Mouse (Mus musculus) regulatory T cell (primary cell): ENCODE results near the gene Spink4.

Experiments
- in situ Hi-C: fragments of 300-600 bp; cut with MboI, MseI; formaldehyde crosslinking; loops from one replicate; pipeline ENCODE4 v1.15.1; 2025; ENCODE audit warnings: high pct_unique_total_duplicates

Spink4 gene

GRCm38 (mm10) chr4:40919785-40920184 is at the start of gene Spink4:
Gene Spink4, plus strand, starts transcription at chr4:40920052.
- in situ Hi-C loops: no loop called here

- in situ Hi-C loops: no loop called here
These were observed 49.6 kb upstream of the Spink4 start for GRCm38 (mm10) chr4:40870206-40870605.

DNA sequence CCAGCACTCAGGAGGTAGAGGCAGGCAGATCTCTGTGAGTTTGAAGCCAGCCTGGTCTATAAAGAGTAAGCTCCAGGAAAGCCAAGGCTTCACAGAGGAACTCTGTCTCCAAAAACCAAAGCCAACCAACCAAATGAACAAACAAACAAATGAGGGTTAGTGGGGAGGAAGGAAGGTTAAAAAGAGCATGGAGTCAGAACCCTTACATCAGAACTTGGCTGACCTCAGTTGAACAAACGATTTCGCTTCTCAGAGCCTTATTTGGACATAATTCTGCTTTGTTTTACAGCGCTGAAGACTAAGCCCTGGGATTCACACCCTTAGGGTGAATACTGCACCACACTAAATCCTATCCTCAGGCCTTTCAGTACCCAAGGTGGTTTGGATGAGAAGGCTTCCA is 47.7 kb upstream of the Spink4 start:
- in situ Hi-C loops: no loop called here

GRCm38 (mm10) chr4:40873320-40873719 is 46.5 kb upstream of the Spink4 start:
- in situ Hi-C loops: no loop called here

DNA sequence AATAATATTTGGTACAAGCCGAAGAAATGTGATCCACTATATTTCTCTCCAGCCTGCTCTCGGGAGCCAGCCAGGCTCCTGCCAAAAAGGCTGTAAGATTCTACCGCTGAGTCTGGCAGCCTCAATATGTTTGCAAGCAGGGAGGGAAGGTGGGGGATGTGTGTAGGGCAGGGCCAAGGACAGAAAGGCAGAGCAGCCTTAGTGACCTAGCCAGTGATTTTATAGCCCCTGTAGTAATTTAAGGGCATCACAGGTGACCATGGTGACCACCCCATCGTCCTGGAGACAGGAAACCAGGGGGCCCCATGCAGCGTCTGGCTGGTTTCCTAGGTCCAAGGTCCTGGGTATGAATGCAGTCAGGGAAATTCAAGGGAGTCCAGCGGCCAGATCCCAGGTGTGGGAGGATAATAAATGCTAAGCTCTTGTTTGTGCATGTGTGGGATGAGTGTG is 45.7 kb upstream of the Spink4 start:
- in situ Hi-C loops: no loop called here

- in situ Hi-C loops: no loop called here
These were observed 44.9 kb upstream of the Spink4 start for GRCm38 (mm10) chr4:40874794-40875552.

DNA sequence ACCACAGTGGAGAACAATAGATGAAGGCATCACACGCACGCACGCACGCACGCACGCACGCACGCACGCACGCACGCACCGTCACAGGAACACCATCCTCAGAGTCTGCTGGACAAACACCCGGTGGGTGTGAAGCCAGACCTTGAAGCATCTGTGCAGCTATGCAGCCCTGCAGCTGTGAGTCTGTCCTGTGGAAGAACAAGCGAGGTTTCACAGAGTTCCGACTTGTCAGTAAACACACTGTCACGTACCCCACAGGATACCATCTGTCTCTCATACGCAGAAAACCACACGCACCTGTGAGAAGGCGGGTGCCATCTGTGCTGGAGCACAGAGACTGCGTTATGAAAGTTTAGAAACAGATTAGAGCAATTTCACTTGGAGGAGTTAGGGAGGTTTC is 44.0 kb upstream of the Spink4 start:
- in situ Hi-C loops: no loop called here

DNA sequence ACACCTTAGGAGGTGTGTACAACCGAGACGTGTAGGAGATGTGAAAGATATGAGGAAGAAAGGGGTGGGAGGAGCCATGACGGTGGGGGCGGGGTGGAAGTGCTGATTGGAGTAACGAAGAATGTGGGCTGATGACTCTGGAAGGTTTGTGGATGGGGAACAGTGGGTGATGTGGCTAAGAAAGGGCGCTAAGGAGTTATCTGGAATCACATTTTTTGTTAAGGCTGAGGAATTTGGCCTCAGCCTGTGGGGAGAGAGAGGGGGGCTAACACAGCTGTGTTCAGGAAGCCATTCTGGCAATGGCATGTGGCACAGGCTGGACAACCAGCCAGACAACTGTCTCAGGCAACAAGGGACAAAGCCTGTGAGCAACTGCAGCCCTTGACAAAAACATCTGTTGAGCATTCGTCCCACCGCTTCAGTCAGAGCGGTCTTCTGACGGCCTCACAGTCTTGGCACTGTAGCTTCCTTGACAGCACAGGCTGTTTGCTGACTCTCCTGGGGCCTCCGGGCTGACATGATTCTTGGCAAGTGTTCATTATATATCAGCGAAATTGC is 43.0 kb upstream of the Spink4 start:
- in situ Hi-C loops: no loop called here

- in situ Hi-C loops: no loop called here
These were observed 42.3 kb upstream of the Spink4 start for GRCm38 (mm10) chr4:40877528-40877927.

DNA sequence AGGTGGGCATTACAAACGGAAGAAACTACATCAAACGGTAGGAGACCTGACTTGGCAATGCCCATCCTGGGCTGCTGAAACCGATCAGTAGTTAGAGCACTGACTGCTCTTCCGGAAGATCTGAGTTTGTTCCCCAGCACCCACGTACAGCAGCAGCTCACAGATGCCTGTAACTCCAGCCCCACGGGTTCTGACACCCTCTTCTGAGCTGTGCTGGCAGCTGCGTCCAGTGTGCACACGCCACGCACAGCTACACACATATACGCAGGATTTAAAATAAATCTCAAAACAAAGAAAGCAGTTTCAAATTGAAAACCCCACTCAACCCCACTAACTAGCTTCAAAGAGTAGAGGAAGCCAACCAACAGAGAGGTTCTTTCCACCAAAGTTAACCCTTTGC is 36.7 kb upstream of the Spink4 start:
- in situ Hi-C loops: no loop called here

GRCm38 (mm10) chr4:40884282-40885165 is 35.3 kb upstream of the Spink4 start:
- in situ Hi-C loops: no loop called here

- in situ Hi-C loops: no loop called here
These were observed 34.7 kb upstream of the Spink4 start for GRCm38 (mm10) chr4:40885166-40885525.

DNA sequence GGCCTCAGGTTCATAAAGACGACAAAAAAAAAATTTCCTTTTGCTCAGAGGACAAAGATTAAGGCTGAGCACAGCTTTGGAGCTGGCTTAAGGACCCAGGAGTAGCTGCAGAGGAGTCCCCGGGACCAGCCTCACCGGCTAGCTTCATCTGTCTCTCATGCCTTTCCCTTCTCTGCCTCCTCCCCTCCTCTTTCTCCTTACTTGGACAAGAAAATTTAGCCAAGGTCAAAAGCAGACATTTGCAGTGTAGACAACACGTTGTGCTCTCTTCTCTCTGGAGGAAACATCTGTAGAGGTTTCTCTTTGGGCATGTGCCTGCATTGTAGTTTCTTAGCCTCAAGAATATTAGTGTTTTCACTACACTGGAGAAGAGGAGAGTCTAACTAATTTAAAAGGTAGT is 34.0 kb upstream of the Spink4 start:
- in situ Hi-C loops: no loop called here

DNA sequence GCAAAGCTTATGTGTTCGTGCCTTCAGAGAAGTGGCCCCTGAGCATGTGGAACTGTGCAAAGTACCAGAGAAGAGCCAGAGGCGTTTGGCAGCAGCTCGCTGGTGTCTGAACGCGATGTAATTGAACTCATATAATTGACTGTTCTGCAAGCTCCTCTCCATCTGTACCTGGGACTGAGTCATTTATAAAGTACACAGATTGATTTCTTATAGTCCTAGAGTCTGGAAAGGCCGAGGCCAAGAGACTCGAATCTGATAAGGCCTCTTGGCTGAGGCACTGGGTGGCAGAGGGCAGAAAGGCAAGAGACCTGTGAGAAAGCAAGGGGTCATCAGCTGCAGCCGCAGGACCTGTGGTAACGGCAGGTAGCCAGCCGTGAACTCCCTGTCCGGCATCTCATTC is 31.0 kb upstream of the Spink4 start:
- in situ Hi-C loops: no loop called here

GRCm38 (mm10) chr4:40889252-40889651 is 30.6 kb upstream of the Spink4 start:
- in situ Hi-C loops: no loop called here

DNA sequence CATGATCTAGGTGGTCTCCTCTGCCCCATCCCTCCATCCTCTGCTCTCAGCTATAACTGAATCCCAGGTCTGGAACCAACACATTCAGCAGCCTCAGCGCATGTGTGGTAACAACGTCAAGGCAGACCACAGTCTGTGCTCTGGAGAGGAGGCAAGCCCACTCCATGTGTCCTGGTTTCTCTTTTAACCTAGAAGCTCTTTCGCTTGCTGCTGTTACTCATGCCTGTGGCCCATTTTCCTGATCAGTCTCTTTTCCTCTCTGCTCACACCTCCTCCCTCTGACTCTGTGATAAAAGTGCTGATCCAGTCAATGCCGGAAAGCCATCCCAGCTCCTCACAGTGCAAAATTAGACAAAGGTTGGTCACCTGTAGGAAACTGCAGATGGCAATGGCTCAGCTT is 29.9 kb upstream of the Spink4 start:
- in situ Hi-C loops: no loop called here

- in situ Hi-C loops: no loop called here
These were observed 28.6 kb upstream of the Spink4 start for GRCm38 (mm10) chr4:40891206-40891605.

DNA sequence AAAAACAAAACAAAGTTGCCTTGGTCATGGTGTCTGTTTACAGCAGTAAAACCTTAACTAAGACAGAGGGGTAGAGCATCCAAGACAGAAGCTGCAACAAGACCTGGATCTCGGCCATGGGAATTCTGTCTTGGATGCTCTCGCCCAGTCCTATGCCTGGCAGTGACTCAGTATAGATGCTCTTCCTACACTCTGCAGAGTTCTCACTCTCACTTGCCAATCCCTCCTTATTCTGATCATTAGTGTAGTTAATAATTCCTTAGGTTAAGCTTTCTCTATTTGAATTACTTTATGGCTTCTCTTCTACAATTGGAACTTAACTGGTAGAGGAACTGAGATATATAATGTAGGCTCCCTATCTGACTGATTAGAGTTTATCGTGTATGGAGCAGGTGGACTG is 24.7 kb upstream of the Spink4 start:
- in situ Hi-C loops: no loop called here

GRCm38 (mm10) chr4:40895646-40896045 is 24.2 kb upstream of the Spink4 start:
- in situ Hi-C loops: no loop called here

DNA sequence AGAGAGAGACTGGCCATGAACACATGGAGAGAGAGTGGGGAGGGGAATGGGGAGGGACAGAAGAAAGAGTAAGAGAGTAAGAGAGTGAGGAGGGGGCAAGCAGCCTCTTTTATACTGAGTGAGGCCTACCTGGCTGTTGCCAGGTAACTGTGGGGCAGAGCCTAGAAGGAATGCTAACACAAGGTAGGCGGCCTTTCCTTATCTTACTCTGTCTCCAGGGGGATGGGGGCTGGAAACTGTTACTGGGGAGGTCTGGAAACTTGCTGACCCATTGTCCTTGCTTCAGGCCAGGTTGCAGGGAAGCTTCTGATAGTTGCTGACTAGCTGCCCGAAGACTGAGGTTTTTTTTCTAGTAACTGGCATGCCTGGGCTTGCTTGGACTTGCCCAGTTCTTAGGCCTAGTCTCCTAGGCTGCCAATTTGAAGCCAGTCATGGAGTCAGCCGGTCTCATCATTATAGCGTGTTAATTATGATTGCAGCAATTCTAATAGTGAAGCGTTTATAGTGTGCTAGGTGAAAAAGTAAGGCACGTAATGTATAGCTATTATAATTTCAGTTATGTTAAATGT is 21.3 kb upstream of the Spink4 start:
- in situ Hi-C loops: no loop called here

DNA sequence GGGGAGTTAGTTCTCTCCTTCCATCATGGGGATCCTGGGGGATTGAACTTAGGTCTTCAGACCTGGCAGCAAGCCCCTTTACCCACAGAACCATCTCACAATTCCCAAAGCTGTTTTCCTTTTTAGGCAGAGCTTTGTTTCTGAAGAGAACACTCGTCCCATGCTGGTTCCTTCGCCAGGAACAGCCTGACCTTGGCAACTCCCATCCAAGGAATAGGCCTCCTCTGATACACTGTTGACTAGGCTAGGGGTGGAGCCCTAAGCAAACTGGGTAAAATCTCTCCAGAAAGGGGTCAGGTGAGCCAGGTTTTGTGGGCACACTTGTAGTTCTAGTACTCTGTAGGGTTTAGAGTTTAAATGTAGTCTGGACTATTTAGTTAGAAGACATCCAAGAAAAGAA is 20.6 kb upstream of the Spink4 start:
- in situ Hi-C loops: no loop called here

- in situ Hi-C loops: no loop called here
These were observed 19.8 kb upstream of the Spink4 start for GRCm38 (mm10) chr4:40900071-40900470.
